Mouse (Mus musculus): ENCODE data around the gene Ly6g6f.
A peak's percentile ranks its signal among the peaks of the same experiment; 100 is the strongest.

Gene Ly6g6f

GRCm38 (mm10) chr17:35079778-35080177 lies 5.6 kb downstream of the Ly6g6f start:
- peak; percentile 99 for DNase-seq (ENCODE audit: extremely low read depth, low read depth)

- no peak for DNase-seq (ENCODE audit: extremely low read depth, low read depth)
Observed at GRCm38 (mm10) chr17:35077786-35078233, 7.6 kb downstream of the Ly6g6f start, which contains the start of gene Ly6g6d. Ly6g6d (minus strand) TSS chr17:35078065.

- DNase-seq (ENCODE audit: extremely low read depth, low read depth), result no peak
Observed at GRCm38 (mm10) chr17:35077285-35077684, 8.1 kb downstream of the Ly6g6f start.

GRCm38 (mm10) chr17:35076507-35077176 lies 8.8 kb downstream of the Ly6g6f start, which contains the start of gene Ly6g6e:
Ly6g6e (plus strand) TSS chr17:35076902.
- DNase-seq (ENCODE audit: extremely low read depth, low read depth), result no peak

GRCm38 (mm10) chr17:35074097-35074496 lies 11.3 kb downstream of the Ly6g6f start:
- DNase-seq (ENCODE audit: extremely low read depth, low read depth), result no peak

GRCm38 (mm10) chr17:35071454-35071853 lies 14.0 kb downstream of the Ly6g6f start:
- DNase-seq (ENCODE audit: extremely low read depth, low read depth), result no peak

- DNase-seq (ENCODE audit: extremely low read depth, low read depth), result no peak
Observed at GRCm38 (mm10) chr17:35070556-35071229, 14.7 kb downstream of the Ly6g6f start.

GRCm38 (mm10) chr17:35068213-35068914 lies 17.0 kb downstream of the Ly6g6f start:
- DNase-seq (ENCODE audit: extremely low read depth, low read depth), result no peak

- DNase-seq (ENCODE audit: extremely low read depth, low read depth), result no peak
Observed at GRCm38 (mm10) chr17:35066084-35066483, 19.3 kb downstream of the Ly6g6f start, which contains the start of gene Mpig6b. Mpig6b (minus strand) TSS chr17:35066184.

- DNase-seq (ENCODE audit: extremely low read depth, low read depth), result no peak
Observed at GRCm38 (mm10) chr17:35064951-35065947, 20.2 kb downstream of the Ly6g6f start, which contains the start of gene Ly6g6c. Ly6g6c (plus strand) TSS chr17:35065388.

- DNase-seq (ENCODE audit: extremely low read depth, low read depth), result no peak
Observed at GRCm38 (mm10) chr17:35064378-35064877, 21.0 kb downstream of the Ly6g6f start.

GRCm38 (mm10) chr17:35063466-35063865 lies 21.9 kb downstream of the Ly6g6f start:
- no peak for DNase-seq (ENCODE audit: extremely low read depth, low read depth)

- no peak for DNase-seq (ENCODE audit: extremely low read depth, low read depth)
Observed at GRCm38 (mm10) chr17:35061299-35061698, 24.1 kb downstream of the Ly6g6f start.

- no peak for DNase-seq (ENCODE audit: extremely low read depth, low read depth)
Observed at GRCm38 (mm10) chr17:35060737-35061297, 24.6 kb downstream of the Ly6g6f start.

GRCm38 (mm10) chr17:35060071-35060470 lies 25.3 kb downstream of the Ly6g6f start:
- no peak for DNase-seq (ENCODE audit: extremely low read depth, low read depth)

- no peak for DNase-seq (ENCODE audit: extremely low read depth, low read depth)
Observed at GRCm38 (mm10) chr17:35058911-35059892, 26.2 kb downstream of the Ly6g6f start, which contains the start of gene Ddah2. Ddah2 (plus strand) TSS chr17:35059035.

- DNase-seq (ENCODE audit: extremely low read depth, low read depth), result no peak
Observed at GRCm38 (mm10) chr17:35058316-35058715, 27.1 kb downstream of the Ly6g6f start.

- no peak for DNase-seq (ENCODE audit: extremely low read depth, low read depth)
Observed at GRCm38 (mm10) chr17:35057090-35057489, 28.3 kb downstream of the Ly6g6f start.
